Mouse (Mus musculus) hindbrain, embryonic 12.5 days (tissue): Measurements from ENCODE around the gene Trmt1. TPM values are rescaled to one million over a fixed set of nuclear protein-coding genes. Genes with fewer than 3 reads are reported as not detected.

Source experiments
- ATAC-seq: fragments of 200-750 bp; cut with Nextera tagmentation; 2 replicates; pipeline ENCODE4 v1.8.0; 2017; ENCODE audit warnings: moderate TSS enrichment; ENCODE audit not compliant: low FRiP score
- H3K27ac ChIP-seq: fragments of 300-500 bp; sonication (generic); 2 replicates; pipeline ENCODE4 v1.5.1; 2016; ENCODE audit warnings: mild to moderate bottlenecking
- H3K27me3 ChIP-seq: fragments of 300-500 bp; sonication (generic); 2 replicates; pipeline ENCODE4 v1.6.1; 2016; ENCODE audit warnings: mild to moderate bottlenecking
- H3K36me3 ChIP-seq: fragments of 300-500 bp; sonication (generic); 2 replicates; pipeline ENCODE4 v1.6.1; 2016; ENCODE audit warnings: mild to moderate bottlenecking
- H3K4me1 ChIP-seq: fragments of 300-500 bp; sonication (generic); 2 replicates; pipeline ENCODE4 v1.6.1; 2016
- H3K4me2 ChIP-seq: fragments of 300-500 bp; sonication (generic); replicated peaks from 2 replicates; pipeline ENCODE4 v1.6.1; 2016; ENCODE audit warnings: mild to moderate bottlenecking
- H3K4me3 ChIP-seq: fragments of 300-500 bp; sonication (generic); 2 replicates; pipeline ENCODE4 v1.5.1; 2016; ENCODE audit warnings: mild to moderate bottlenecking
- H3K9ac ChIP-seq: fragments of 300-500 bp; sonication (generic); 2 replicates; pipeline ENCODE4 v1.6.1; 2016; ENCODE audit warnings: mild to moderate bottlenecking, moderate library complexity
- H3K9me3 ChIP-seq: fragments of 300-500 bp; sonication (generic); replicated peaks from 2 replicates; pipeline ENCODE4 v1.6.1; 2016; ENCODE audit warnings: mild to moderate bottlenecking
- WGBS: fragments of 180-500 bp; shearing (Covaris S2); methylation state at CpG from one replicate; pipeline ENCODE4 v1.1.7; 2016; 5-methylcytosine and 5-hydroxymethylcytosine counted together
- polyA plus RNA-seq: library from polyadenylated mRNA; unstranded; fragments of >200 nt; fragmentation: Nextera tagmentation; extraction: Ambion mirVana; gene quantifications from 2 replicates; pipeline ENCODE4 v1.2.1, GENCODE M21; 2016

The Trmt1 gene
- polyA plus RNA-seq, 1 experiment from 2014 or later = 55.9 TPM

- ATAC-seq = no peak
- peaks cover 19% of the 10 kb centered on the region; the same call in 1 of the 2 replicates for H3K4me1 ChIP-seq
- no peak overlapping the region for H3K4me2 ChIP-seq
- H3K4me3 ChIP-seq = no peak overlapping the region
- no peak overlapping the region for H3K9ac ChIP-seq
- 55% methylated on average over 7 of the region's 7 CpGs for WGBS
- H3K27me3 ChIP-seq = peaks cover 49% of the 10 kb centered on the region
- no peaks in the 10 kb centered on the region for H3K9me3 ChIP-seq
- 0 out of 2 replicates have a peak overlapping the region, but pooled peaks have one; percentile 2 for H3K27ac ChIP-seq
- H3K36me3 ChIP-seq = peaks cover 44% of the 10 kb centered on the region
These were observed 13.8 kb downstream of the Trmt1 start for GRCm38 (mm10) chr8:84699861-84700322.

- Histone ChIP-seq H3K27ac (no peak overlapping the region), H3K4me2 (no peak overlapping the region), H3K36me3 (peaks cover 37% of the 10 kb centered on the region), H3K27me3 (peaks cover 56% of the 10 kb centered on the region), H3K9ac (no peak overlapping the region), H3K4me1 (peaks cover 25% of the 10 kb centered on the region), H3K4me3 (no peak overlapping the region), H3K9me3 (no peaks in the 10 kb centered on the region)
- no peak for ATAC-seq
- WGBS = 84% methylated on average over 5 of the region's 5 CpGs
These were observed 14.4 kb downstream of the Trmt1 start for GRCm38 (mm10) chr8:84700526-84700925.

GRCm38 (mm10) chr8:84700941-84701911 is 15.1 kb downstream of the Trmt1 start, which contains the start of gene Lyl1:
Gene Lyl1, plus strand, starts transcription at chr8:84701457.
- Histone ChIP-seq H3K9ac (peak within 1 kb of the TSS; percentile 29; the same call in 1 of the 2 replicates), H3K27ac (0 out of 2 replicates have a peak within 1 kb of the TSS, but pooled peaks have one; percentile 30), H3K27me3 (peaks cover 58% of the 10 kb centered on the region), H3K36me3 (peaks cover 34% of the 10 kb centered on the region), H3K4me2 (peak within 1 kb of the TSS; percentile 22; the same call in 1 of the 2 replicates), H3K9me3 (no peaks in the 10 kb centered on the region), H3K4me1 (peaks cover 28% of the 10 kb centered on the region), H3K4me3 (peak within 1 kb of the TSS; percentile 4)
- 12% methylated on average over 34 of the region's 34 CpGs for WGBS
- no peak for ATAC-seq

- Histone ChIP-seq H3K27ac (no peak overlapping the region), H3K4me3 (0 out of 2 replicates have a peak overlapping the region, but pooled peaks have one; percentile 4)
These were observed 16.5 kb downstream of the Trmt1 start for GRCm38 (mm10) chr8:84702561-84702960.

GRCm38 (mm10) chr8:84702963-84703465 is 16.9 kb downstream of the Trmt1 start:
- Histone ChIP-seq H3K36me3 (peaks cover 17% of the 10 kb centered on the region), H3K9ac (no peak overlapping the region; the same call in 1 of the 2 replicates), H3K4me2 (peak overlapping the region; percentile 8; the same call in 1 of the 2 replicates), H3K9me3 (no peaks in the 10 kb centered on the region), H3K4me3 (0 out of 2 replicates have a peak overlapping the region, but pooled peaks have one; percentile 4), H3K27ac (no peak overlapping the region), H3K4me1 (peaks cover 44% of the 10 kb centered on the region), H3K27me3 (peaks cover 75% of the 10 kb centered on the region)
- no peak for ATAC-seq
- WGBS = 78% methylated on average over 6 of the region's 6 CpGs

More at GRCm38 (mm10) chr8:84702561-84702960, 16.5 kb downstream of the Trmt1 start:
- H3K9ac ChIP-seq = no peak overlapping the region; the same call in 1 of the 2 replicates
- H3K9me3 ChIP-seq = no peaks in the 10 kb centered on the region
- peak overlapping the region; percentile 8; the same call in 1 of the 2 replicates for H3K4me2 ChIP-seq
- ATAC-seq = no peak
- H3K4me1 ChIP-seq = peaks cover 40% of the 10 kb centered on the region
- WGBS = 78% methylated on average over 9 of the region's 9 CpGs
- peaks cover 70% of the 10 kb centered on the region for H3K27me3 ChIP-seq
- H3K36me3 ChIP-seq = peaks cover 22% of the 10 kb centered on the region

GRCm38 (mm10) chr8:84703466-84704249 is 17.6 kb downstream of the Trmt1 start:
- peaks cover 49% of the 10 kb centered on the region for H3K4me1 ChIP-seq
- WGBS = 9% methylated on average over 38 of the region's 38 CpGs

GRCm38 (mm10) chr8:84704356-84704755 is 18.2 kb downstream of the Trmt1 start:
- peaks cover 86% of the 10 kb centered on the region for H3K27me3 ChIP-seq
- ATAC-seq = 0 out of 2 replicates have a peak, but pooled peaks have one; percentile 22
- H3K27ac ChIP-seq = no peak overlapping the region
- H3K36me3 ChIP-seq = peaks cover 5% of the 10 kb centered on the region; the same call in 1 of the 2 replicates
- peak overlapping the region; percentile 11; the same call in 1 of the 2 replicates for H3K4me3 ChIP-seq
- no peak overlapping the region for H3K9ac ChIP-seq
- H3K4me2 ChIP-seq = peak overlapping the region; percentile 31; the same call in 1 of the 2 replicates
- under 1% methylated on average over 16 of the region's 16 CpGs for WGBS
- peaks cover 56% of the 10 kb centered on the region for H3K4me1 ChIP-seq
- H3K9me3 ChIP-seq = no peaks in the 10 kb centered on the region

More at GRCm38 (mm10) chr8:84703466-84704249, 17.6 kb downstream of the Trmt1 start:
- H3K9me3 ChIP-seq = no peaks in the 10 kb centered on the region
- H3K27ac ChIP-seq = peak overlapping the region; percentile 35; the same call in 1 of the 2 replicates
- peak overlapping the region; percentile 31 for H3K4me2 ChIP-seq
- no peak overlapping the region for H3K9ac ChIP-seq
- ATAC-seq = no peak
- peaks cover 11% of the 10 kb centered on the region for H3K36me3 ChIP-seq
- peak overlapping the region; percentile 11; the same call in 1 of the 2 replicates for H3K4me3 ChIP-seq
- peaks cover 80% of the 10 kb centered on the region for H3K27me3 ChIP-seq

GRCm38 (mm10) chr8:84704867-84705831 is 19.0 kb downstream of the Trmt1 start:
- H3K4me2 ChIP-seq = peak overlapping the region; percentile 46
- H3K4me3 ChIP-seq = peak overlapping the region; percentile 23
- H3K27ac ChIP-seq = peak overlapping the region; percentile 41
- WGBS = 1% methylated on average over 61 of the region's 61 CpGs
- peaks cover 90% of the 10 kb centered on the region for H3K27me3 ChIP-seq
- peaks cover 61% of the 10 kb centered on the region for H3K4me1 ChIP-seq
- H3K9ac ChIP-seq = peak overlapping the region; percentile 50
- no peaks in the 10 kb centered on the region for H3K36me3 ChIP-seq
- no peak for ATAC-seq
- no peaks in the 10 kb centered on the region for H3K9me3 ChIP-seq

- no peak for ATAC-seq
- 2% methylated on average over 12 of the region's 12 CpGs for WGBS
- Histone ChIP-seq H3K4me1 (peaks cover 66% of the 10 kb centered on the region), H3K36me3 (no peaks in the 10 kb centered on the region), H3K4me2 (peak overlapping the region; percentile 46), H3K27ac (no peak overlapping the region; the same call in 1 of the 2 replicates), H3K9ac (peak overlapping the region; percentile 50), H3K4me3 (peak overlapping the region; percentile 23; the same call in 1 of the 2 replicates), H3K27me3 (peaks cover 86% of the 10 kb centered on the region), H3K9me3 (no peaks in the 10 kb centered on the region)
These were observed 19.9 kb downstream of the Trmt1 start for GRCm38 (mm10) chr8:84705960-84706359.

GRCm38 (mm10) chr8:84706610-84707266 is 20.6 kb downstream of the Trmt1 start:
- 2% methylated on average over 43 of the region's 45 CpGs for WGBS
- Histone ChIP-seq H3K27me3 (peaks cover 86% of the 10 kb centered on the region), H3K27ac (peak overlapping the region; percentile 3)

More at GRCm38 (mm10) chr8:84706610-84707266, 20.6 kb downstream of the Trmt1 start:
- Histone ChIP-seq H3K4me1 (peaks cover 70% of the 10 kb centered on the region), H3K4me3 (peak overlapping the region; percentile 23), H3K9ac (peak overlapping the region; percentile 59; the same call in 1 of the 2 replicates), H3K9me3 (no peaks in the 10 kb centered on the region), H3K4me2 (peak overlapping the region; percentile 41), H3K36me3 (no peaks in the 10 kb centered on the region)
- ATAC-seq = no peak
